Mouse (Mus musculus): ENCODE results near the gene Col9a1. TPM values are rescaled to one million over a fixed set of nuclear protein-coding genes. Genes with fewer than 3 reads are reported as not detected.

Col9a1 gene
- polyA plus RNA-seq, 1 experiment from 2014 or later, result 35.8 TPM

GRCm38 (mm10) chr1:24222231-24222630 lies 44.8 kb downstream of the Col9a1 start:
- WGBS, result 77% methylated on average over 2 of the region's 2 CpGs

GRCm38 (mm10) chr1:24222981-24223612 lies 45.7 kb downstream of the Col9a1 start:
- H3K36me3 ChIP-seq, result no peaks in the 10 kb centered on the region
- ATAC-seq (ENCODE audit: insufficient number of reproducible peaks, low FRiP score), result no peak
- H3K9ac ChIP-seq, result no peak overlapping the region
- H3K27ac ChIP-seq (ENCODE audit: poor library complexity, severe bottlenecking), result no peak overlapping the region
- WGBS, result 82% methylated on average over 8 of the region's 8 CpGs
- no peak overlapping the region for H3K4me2 ChIP-seq
- H3K4me1 ChIP-seq (replicated peaks), result 0 out of 2 replicates have a peak, but pooled peaks cover 3% of the 10 kb centered on the region
- no peaks in the 10 kb centered on the region for H3K27me3 ChIP-seq (replicated peaks)
- H3K9me3 ChIP-seq (replicated peaks), result no peaks in the 10 kb centered on the region
- no peak overlapping the region for H3K4me3 ChIP-seq

More at GRCm38 (mm10) chr1:24222231-24222630, 44.8 kb downstream of the Col9a1 start:
- no peak overlapping the region for H3K27ac ChIP-seq (ENCODE audit: poor library complexity, severe bottlenecking)
- no peaks in the 10 kb centered on the region for H3K27me3 ChIP-seq (replicated peaks)
- no peak overlapping the region for H3K4me2 ChIP-seq
- ATAC-seq (ENCODE audit: insufficient number of reproducible peaks, low FRiP score), result no peak
- H3K9ac ChIP-seq, result no peak overlapping the region
- no peaks in the 10 kb centered on the region for H3K9me3 ChIP-seq (replicated peaks)
- no peaks in the 10 kb centered on the region for H3K36me3 ChIP-seq
- H3K4me3 ChIP-seq, result no peak overlapping the region
- H3K4me1 ChIP-seq (replicated peaks), result 0 out of 2 replicates have a peak, but pooled peaks cover 3% of the 10 kb centered on the region

GRCm38 (mm10) chr1:24225825-24226526 lies 48.6 kb downstream of the Col9a1 start:
- WGBS, result 67% methylated on average over 4 of the region's 4 CpGs
- Histone ChIP-seq H3K36me3 (no peaks in the 10 kb centered on the region), H3K27ac (ENCODE audit: poor library complexity, severe bottlenecking) (no peak overlapping the region), H3K9ac (no peak overlapping the region), H3K4me1 (replicated peaks) (peaks cover 9% of the 10 kb centered on the region; the same call in 1 of the 2 replicates), H3K27me3 (replicated peaks) (no peaks in the 10 kb centered on the region), H3K4me3 (no peak overlapping the region), H3K9me3 (replicated peaks) (no peaks in the 10 kb centered on the region), H3K4me2 (no peak overlapping the region)
- ATAC-seq (ENCODE audit: insufficient number of reproducible peaks, low FRiP score), result no peak

GRCm38 (mm10) chr1:24226941-24227711 lies 49.7 kb downstream of the Col9a1 start:
- peaks cover 9% of the 10 kb centered on the region; the same call in 1 of the 2 replicates for H3K4me1 ChIP-seq (replicated peaks)
- H3K9ac ChIP-seq, result no peak overlapping the region
- no peak overlapping the region for H3K4me3 ChIP-seq
- no peaks in the 10 kb centered on the region for H3K36me3 ChIP-seq
- no peak for ATAC-seq (ENCODE audit: insufficient number of reproducible peaks, low FRiP score)
- WGBS, result 71% methylated on average over 6 of the region's 6 CpGs
- no peaks in the 10 kb centered on the region for H3K27me3 ChIP-seq (replicated peaks)
- H3K9me3 ChIP-seq (replicated peaks), result no peaks in the 10 kb centered on the region
- no peak overlapping the region for H3K27ac ChIP-seq (ENCODE audit: poor library complexity, severe bottlenecking)
- H3K4me2 ChIP-seq, result no peak overlapping the region

GRCm38 (mm10) chr1:24229552-24229951 lies 52.1 kb downstream of the Col9a1 start:
- ATAC-seq (ENCODE audit: insufficient number of reproducible peaks, low FRiP score), result no peak
- WGBS, result 70% methylated on average over 1 of the region's 1 CpGs
- H3K4me1 ChIP-seq (replicated peaks), result peaks cover 9% of the 10 kb centered on the region; the same call in 1 of the 2 replicates
- no peaks in the 10 kb centered on the region for H3K9me3 ChIP-seq (replicated peaks)
- no peak overlapping the region for H3K27ac ChIP-seq (ENCODE audit: poor library complexity, severe bottlenecking)
- H3K4me3 ChIP-seq, result no peak overlapping the region
- H3K27me3 ChIP-seq (replicated peaks), result no peaks in the 10 kb centered on the region
- no peaks in the 10 kb centered on the region for H3K36me3 ChIP-seq
- H3K4me2 ChIP-seq, result no peak overlapping the region
- H3K9ac ChIP-seq, result no peak overlapping the region

- no peak overlapping the region for H3K9ac ChIP-seq
- ATAC-seq (ENCODE audit: insufficient number of reproducible peaks, low FRiP score), result no peak
- WGBS, result 45% methylated on average over 8 of the region's 8 CpGs
- H3K36me3 ChIP-seq, result no peaks in the 10 kb centered on the region
- H3K9me3 ChIP-seq (replicated peaks), result no peaks in the 10 kb centered on the region
- H3K27ac ChIP-seq (ENCODE audit: poor library complexity, severe bottlenecking), result no peak overlapping the region
- H3K4me1 ChIP-seq (replicated peaks), result peaks cover 9% of the 10 kb centered on the region; the same call in 1 of the 2 replicates
- no peak overlapping the region for H3K4me3 ChIP-seq
- no peak overlapping the region for H3K4me2 ChIP-seq
- no peaks in the 10 kb centered on the region for H3K27me3 ChIP-seq (replicated peaks)
These were observed 53.0 kb downstream of the Col9a1 start for GRCm38 (mm10) chr1:24230428-24230827.

- Histone ChIP-seq H3K27me3 (replicated peaks) (no peaks in the 10 kb centered on the region), H3K4me3 (no peak overlapping the region), H3K9me3 (replicated peaks) (no peaks in the 10 kb centered on the region), H3K4me1 (replicated peaks) (peaks cover 6% of the 10 kb centered on the region; the same call in 1 of the 2 replicates), H3K9ac (no peak overlapping the region), H3K27ac (ENCODE audit: poor library complexity, severe bottlenecking) (no peak overlapping the region), H3K36me3 (no peaks in the 10 kb centered on the region), H3K4me2 (no peak overlapping the region)
- WGBS, result 77% methylated on average over 3 of the region's 3 CpGs
- ATAC-seq (ENCODE audit: insufficient number of reproducible peaks, low FRiP score), result no peak
These were observed 54.3 kb downstream of the Col9a1 start for GRCm38 (mm10) chr1:24231504-24232270.

- ATAC-seq (ENCODE audit: insufficient number of reproducible peaks, low FRiP score), result no peak
- 53% methylated on average over 1 of the region's 1 CpGs for WGBS
These were observed 58.9 kb downstream of the Col9a1 start for GRCm38 (mm10) chr1:24236330-24236729.

GRCm38 (mm10) chr1:24240039-24240691 lies 62.8 kb downstream of the Col9a1 start:
- Histone ChIP-seq H3K27me3 (replicated peaks) (no peaks in the 10 kb centered on the region), H3K27ac (ENCODE audit: poor library complexity, severe bottlenecking) (no peak overlapping the region), H3K4me1 (replicated peaks) (no peaks in the 10 kb centered on the region), H3K9me3 (replicated peaks) (no peaks in the 10 kb centered on the region), H3K4me3 (no peak overlapping the region), H3K9ac (no peak overlapping the region), H3K4me2 (no peak overlapping the region), H3K36me3 (no peaks in the 10 kb centered on the region)
- no peak for ATAC-seq (ENCODE audit: insufficient number of reproducible peaks, low FRiP score)
- 82% methylated on average over 8 of the region's 8 CpGs for WGBS

More at GRCm38 (mm10) chr1:24236330-24236729, 58.9 kb downstream of the Col9a1 start:
- Histone ChIP-seq H3K4me1 (replicated peaks) (no peaks in the 10 kb centered on the region), H3K9ac (no peak overlapping the region), H3K27me3 (replicated peaks) (no peaks in the 10 kb centered on the region), H3K36me3 (no peaks in the 10 kb centered on the region), H3K4me3 (no peak overlapping the region), H3K27ac (ENCODE audit: poor library complexity, severe bottlenecking) (no peak overlapping the region), H3K9me3 (replicated peaks) (no peaks in the 10 kb centered on the region), H3K4me2 (no peak overlapping the region)

GRCm38 (mm10) chr1:24244931-24245330 lies 67.5 kb downstream of the Col9a1 start:
- no peaks in the 10 kb centered on the region for H3K27me3 ChIP-seq (replicated peaks)
- no peak overlapping the region for H3K4me2 ChIP-seq
- ATAC-seq (ENCODE audit: insufficient number of reproducible peaks, low FRiP score), result no peak
- no peak overlapping the region for H3K9ac ChIP-seq
- H3K36me3 ChIP-seq, result no peaks in the 10 kb centered on the region
- no peak overlapping the region for H3K4me3 ChIP-seq
- H3K27ac ChIP-seq (ENCODE audit: poor library complexity, severe bottlenecking), result no peak overlapping the region
- no peaks in the 10 kb centered on the region for H3K9me3 ChIP-seq (replicated peaks)
- H3K4me1 ChIP-seq (replicated peaks), result no peaks in the 10 kb centered on the region
- 85% methylated on average over 10 of the region's 10 CpGs for WGBS

All from heart, embryonic 12.5 days (tissue).